In the genomic region with DNA sequence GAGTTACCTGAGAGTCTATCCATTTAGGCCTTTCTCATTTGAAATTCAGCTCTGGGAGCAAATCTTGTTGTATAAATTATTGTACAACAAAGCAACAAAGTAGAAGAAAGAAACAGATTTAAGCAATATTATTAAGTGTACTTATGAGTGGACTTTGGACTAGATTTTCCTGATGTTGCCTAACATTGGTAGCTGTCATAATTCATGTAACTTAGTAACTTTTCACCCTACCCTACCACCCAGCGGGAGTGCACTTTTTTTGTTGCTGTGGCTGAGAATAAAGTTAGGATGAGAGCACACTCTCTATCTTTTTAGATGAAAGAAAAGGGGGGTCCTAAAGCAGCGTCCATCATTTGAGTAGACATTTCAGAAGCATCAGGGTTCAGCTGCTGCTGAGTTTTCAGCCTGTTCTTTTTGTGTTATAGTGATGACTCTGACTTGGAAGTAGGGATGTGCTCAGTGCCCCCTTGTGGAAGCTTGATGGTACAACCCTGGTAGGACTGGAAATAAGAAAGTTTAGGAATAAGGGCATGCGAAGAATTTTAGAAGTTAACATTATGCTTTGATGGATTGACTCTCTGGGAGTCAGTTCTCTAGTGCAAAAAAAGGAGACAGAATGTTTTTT, we compare ENCODE assay signal across 9 mouse cellular contexts. TPM values are rescaled to one million over a fixed set of nuclear protein-coding genes. Genes with fewer than 3 reads are reported as not detected.
DNase-seq lines count a peak whose midpoint lies in the region; ATAC-seq and TF ChIP-seq lines count a peak whose summit lies in the region.
"Had no signal": no experiment of that assay in that cellular context is flagged by ENCODE, and none has a peak within 500 bp of the region (broad histone marks: within the 10 kb centered on the region; RNA-seq: fewer than 3 reads in every experiment).

No protein-coding gene starts in this region.

- H3K4me1 ChIP-seq in spleen, adult 2 months (ENCODE audit: control insufficient read depth, insufficient read depth, insufficient read length), result no peaks in the 10 kb centered on the region
- H3K4me1 ChIP-seq in embryonic facial prominence, embryonic 11.5 days (ENCODE audit: control insufficient read depth, insufficient read depth, low read length), result no peaks in the 10 kb centered on the region
- H3K4me1 ChIP-seq: neural tube, embryonic 13.5 days had no signal

- H3K4me2 ChIP-seq in embryonic facial prominence, embryonic 11.5 days (ENCODE audit: low read depth, low read length), result no peak overlapping the region
- H3K4me2 ChIP-seq: neural tube, embryonic 13.5 days had no signal

- H3K27me3 ChIP-seq in spleen, adult 2 months (ENCODE audit: control insufficient read depth, insufficient read depth, low read length), result no peaks in the 10 kb centered on the region
- no peaks in the 10 kb centered on the region for H3K27me3 ChIP-seq in embryonic facial prominence, embryonic 11.5 days (ENCODE audit: control insufficient read depth, insufficient read depth, low read length)
- H3K27me3 ChIP-seq: neural tube, embryonic 13.5 days had no signal

- H3K9me3 ChIP-seq in embryonic facial prominence, embryonic 11.5 days (replicated peaks; ENCODE audit: control insufficient read depth, low read length), result no peaks in the 10 kb centered on the region
- H3K9me3 ChIP-seq: neural tube, embryonic 13.5 days had no signal

- no peak overlapping the region for H3K9ac ChIP-seq in embryonic facial prominence, embryonic 11.5 days (replicated peaks; ENCODE audit: low read length)
- H3K9ac ChIP-seq: neural tube, embryonic 13.5 days had no signal

- no peak overlapping the region for H3K27ac ChIP-seq in spleen, adult 2 months (ENCODE audit: insufficient read depth, low read length)
- H3K27ac ChIP-seq in embryonic facial prominence, embryonic 11.5 days (replicated peaks; ENCODE audit: low read depth, low read length), result no peak overlapping the region
- H3K27ac ChIP-seq: neural tube, embryonic 13.5 days had no signal

- peak; percentile 31; the same call in 1 of the 2 replicates for TF ChIP-seq CTCF in spleen, adult 2 months (IDR thresholded peaks at IDR 0.05; ENCODE audit: extremely low read depth, insufficient read depth, insufficient read length, insufficient replicate concordance)

- 54% methylated on average over 3 of the region's 3 CpGs for WGBS in spleen, adult 2 months
- WGBS in embryonic facial prominence, embryonic 11.5 days, result 55% methylated on average over 3 of the region's 3 CpGs

- ATAC-seq in embryonic facial prominence, embryonic 11.5 days (replicated peaks; ENCODE audit: insufficient number of reproducible peaks, low FRiP score, low TSS enrichment, low read depth), result no peak
- peak; percentile 70; the same call in 1 of the 2 replicates for ATAC-seq in megakaryocyte-erythroid progenitor cell, adult 5-6 weeks (replicated peaks; ENCODE audit: low FRiP score, low TSS enrichment, poor library complexity, severe bottlenecking)

- H3K4me3 ChIP-seq in spleen, adult 2 months (ENCODE audit: extremely low read depth, insufficient read depth, insufficient read length), result no peak overlapping the region
- no peak overlapping the region for H3K4me3 ChIP-seq in embryonic facial prominence, embryonic 11.5 days (ENCODE audit: low read depth, low read length)
- H3K4me3 ChIP-seq: neural tube, embryonic 13.5 days had no signal

- no peak for TF ChIP-seq POLR2A in spleen, adult 2 months (IDR thresholded peaks at IDR 0.05; ENCODE audit: low read depth, low read length)

- peak in 1 of 2 experiments; percentile 16 for DNase-seq in spleen, adult 2 months (ENCODE audit: low read depth in 1 of 2, low spot score in 2 of 2)
- DNase-seq in spleen, adult 12 weeks (ENCODE audit: low spot score), result no peak
- DNase-seq in adrenal gland, postnatal 36 days, result peak; percentile 53 to 66
- DNase-seq in embryonic facial prominence, embryonic 11.5 days (ENCODE audit: low spot score), result peak; percentile 71
- DNase-seq in heart, postnatal 4 days, result peak; percentile 65
- peak; percentile 46 to 59 for DNase-seq in left cerebral cortex, adult 18-20 months (ENCODE audit: low spot score in 2 of 2)
- peak; percentile 14 to 17 for DNase-seq in thymus, postnatal 36 days

- H3K36me3 ChIP-seq in spleen, adult 2 months (ENCODE audit: control insufficient read depth, insufficient read depth, low read length), result peaks cover 1% of the 10 kb centered on the region; the same call in 1 of the 2 replicates
- H3K36me3 ChIP-seq in embryonic facial prominence, embryonic 11.5 days (replicated peaks; ENCODE audit: control insufficient read depth, insufficient read depth, low read depth, low read length), result no peaks in the 10 kb centered on the region

RNA-seq across cellular contexts. Expression of a gene that starts 59.1 kb away (rescaled TPM):
- 9.5 and 10.6 TPM in 2 replicates for polyA plus RNA-seq in spleen, adult 2 months (2012; rRNA removed)
- total RNA-seq in adrenal gland, postnatal 36 days (2021), result 10 to 100 TPM; 97.2 to 98.8 TPM
- polyA plus RNA-seq in embryonic facial prominence, embryonic 11.5 days (2014; fragmentation: Nextera tagmentation; extraction: Ambion mirVana), result 111 and 118 TPM in 2 replicates
- total RNA-seq in heart, postnatal 4 days (2021), result 10 to 100 TPM; 75.5 to 79.0 TPM
- 10 to 100 TPM; 64.8 to 67.4 TPM for total RNA-seq in left cerebral cortex, adult 18-20 months (2021)
- total RNA-seq in megakaryocyte-erythroid progenitor cell, adult 5-6 weeks (2014; fragmentation: Nextera tagmentation), result 35.0 and 45.5 TPM in 2 replicates
- 35.5 and 47.5 TPM in 2 replicates for total RNA-seq in megakaryocyte-erythroid progenitor cell, adult 5-6 weeks (2017)

RNA-seq across cellular contexts. Expression of a gene that starts 59.2 kb away (rescaled TPM):
- 7.7 and 11.0 TPM in 2 replicates for polyA plus RNA-seq in spleen, adult 2 months (2012; rRNA removed)
- 100 to 1,000 TPM; 114 to 134 TPM for total RNA-seq in adrenal gland, postnatal 36 days (2021)
- polyA plus RNA-seq in embryonic facial prominence, embryonic 11.5 days (2014; fragmentation: Nextera tagmentation; extraction: Ambion mirVana), result 152 and 178 TPM in 2 replicates
- 100 to 1,000 TPM; 142 to 149 TPM for total RNA-seq in heart, postnatal 4 days (2021)
- 10 to 100 TPM; 65.1 to 77.9 TPM for total RNA-seq in left cerebral cortex, adult 18-20 months (2021)
- 122 and 138 TPM in 2 replicates for total RNA-seq in megakaryocyte-erythroid progenitor cell, adult 5-6 weeks (2014; fragmentation: Nextera tagmentation)
- 168 and 190 TPM in 2 replicates for total RNA-seq in megakaryocyte-erythroid progenitor cell, adult 5-6 weeks (2017)
